Mouse (Mus musculus) T-helper 17 cell (primary cell): ENCODE measurements at regions not wholly inside any gene's neighbourhood (a gene's known extent, or its start where the extent isn't known, plus 50 kb on each side); places are given as distances from the start of the nearest gene placed in this dataset.

Experiments used
- in situ Hi-C, 2 experiments: fragments of 300-600 bp; cut with MboI, MseI; formaldehyde crosslinking; loops; 1 replicate in 1 of 2; 2 replicates in 1 of 2; pipeline ENCODE4 v1.15.1; 2025; ENCODE audit warnings: high pct_unique_total_duplicates in 2 of 2

GRCm38 (mm10) chr10:81996742-81997536, 51.0 kb upstream of the Zfp873 start:
- in situ Hi-C loops, result loop anchor here (5.0 to 25.0 kb wide), 4 partner anchors 50 to 360 kb away; partner anchors contain the start of genes Ankrd24 (in 1 of the 2), Gm10778 (in 1 of the 2), Gm32687 (in 1 of the 2) and Sirt6 (in 1 of the 2)
